Mouse (Mus musculus): ENCODE results near the gene Ddx56.
A peak's percentile ranks its signal among the peaks of the same experiment; 100 is the strongest.
"Not testable (repeated sequence)": the region's sequence is repeated elsewhere in the genome, so short reads cannot be mapped to it uniquely, and the experiment has no call there.

The Ddx56 gene

GRCm38 (mm10) chr11:6261434-6262082, 6.0 kb downstream of the Ddx56 start:
- peak; percentile 58 for DNase-seq (ENCODE audit: low read depth, low spot score)

GRCm38 (mm10) chr11:6259413-6259812, 8.2 kb downstream of the Ddx56 start:
- no peak for DNase-seq (ENCODE audit: low read depth, low spot score)

GRCm38 (mm10) chr11:6256490-6257072, 11.0 kb downstream of the Ddx56 start:
- no peak for DNase-seq (ENCODE audit: low read depth, low spot score)

GRCm38 (mm10) chr11:6254602-6255001, 13.0 kb downstream of the Ddx56 start:
- DNase-seq (ENCODE audit: low read depth, low spot score): not testable (repeated sequence)

GRCm38 (mm10) chr11:6252824-6253223, 14.7 kb downstream of the Ddx56 start:
- no peak for DNase-seq (ENCODE audit: low read depth, low spot score)

- no peak for DNase-seq (ENCODE audit: low read depth, low spot score)
These were observed 15.3 kb downstream of the Ddx56 start for GRCm38 (mm10) chr11:6252248-6252647.

- no peak for DNase-seq (ENCODE audit: low read depth, low spot score)
These were observed 22.9 kb downstream of the Ddx56 start for GRCm38 (mm10) chr11:6244707-6245106.

- DNase-seq (ENCODE audit: low read depth, low spot score): no peak
These were observed 34.5 kb downstream of the Ddx56 start for GRCm38 (mm10) chr11:6233025-6233424.

GRCm38 (mm10) chr11:6230012-6230411, 37.6 kb downstream of the Ddx56 start, which contains the start of gene Npc1l1:
Gene Npc1l1, minus strand, starts transcription at chr11:6230143.
- no peak for DNase-seq (ENCODE audit: low read depth, low spot score)

GRCm38 (mm10) chr11:6224541-6225229, 42.9 kb downstream of the Ddx56 start:
- no peak for DNase-seq (ENCODE audit: low read depth, low spot score)

GRCm38 (mm10) chr11:6222187-6222586, 45.4 kb downstream of the Ddx56 start:
- DNase-seq (ENCODE audit: low read depth, low spot score): no peak

- no peak for DNase-seq (ENCODE audit: low read depth, low spot score)
These were observed 47.6 kb downstream of the Ddx56 start for GRCm38 (mm10) chr11:6219967-6220366.

- DNase-seq (ENCODE audit: low read depth, low spot score): no peak
These were observed 49.2 kb downstream of the Ddx56 start for GRCm38 (mm10) chr11:6218189-6218896.

GRCm38 (mm10) chr11:6216834-6217233, 50.7 kb downstream of the Ddx56 start:
- no peak for DNase-seq (ENCODE audit: low read depth, low spot score)
